Mouse (Mus musculus) C2C12 (cell line): Measurements from ENCODE around the gene Ltk. TPM values are rescaled to one million over a fixed set of nuclear protein-coding genes. Genes with fewer than 3 reads are reported as not detected.

Experiments used
- H3K27me3 ChIP-seq: one replicate; pipeline ENCODE4 v1.6.1; 2011; ENCODE audit not compliant: control insufficient read depth, insufficient read depth, insufficient read length
- H3K36me3 ChIP-seq: one replicate; pipeline ENCODE4 v1.6.1; 2011; ENCODE audit not compliant: control insufficient read depth, insufficient read depth
- H3K4me3 ChIP-seq: one replicate; pipeline ENCODE4 v1.5.1; 2011; ENCODE audit warnings: mild to moderate bottlenecking, control low read depth; ENCODE audit not compliant: poor library complexity, insufficient read depth, severe bottlenecking
- H3K79me2 ChIP-seq: one replicate; pipeline ENCODE4 v1.6.1; 2011; ENCODE audit not compliant: control insufficient read depth, insufficient read depth
- H3K79me3 ChIP-seq: one replicate; pipeline ENCODE4 v1.6.1; 2011; ENCODE audit warnings: low read depth, control low read depth
- H3ac ChIP-seq: one replicate; pipeline ENCODE3; 2011; ENCODE audit warnings: low read depth; ENCODE audit not compliant: control insufficient read depth, insufficient read length
- CEBPB ChIP-seq: IDR thresholded peaks from one replicate; pipeline ENCODE4 v1.6.1; 2011; ENCODE audit warnings: low read depth, mild to moderate bottlenecking, control low read depth, moderate library complexity
- CTCF ChIP-seq: IDR thresholded peaks from one replicate; pipeline ENCODE4 v1.5.1; 2011; ENCODE audit not compliant: control insufficient read depth, insufficient read depth, insufficient read length
- FOSL1 ChIP-seq: IDR thresholded peaks from one replicate; pipeline ENCODE4 v1.8.0; 2011; ENCODE audit warnings: mild to moderate bottlenecking, low read length; ENCODE audit not compliant: poor library complexity, insufficient read depth, severe bottlenecking
- MAX ChIP-seq: IDR thresholded peaks from one replicate; pipeline ENCODE4 v1.6.1; 2011; ENCODE audit warnings: mild to moderate bottlenecking, control low read depth
- MYOD1 ChIP-seq: IDR thresholded peaks from one replicate; pipeline ENCODE4 v1.6.1; 2011; ENCODE audit warnings: low read depth; ENCODE audit not compliant: control insufficient read depth, insufficient read length
- MYOG ChIP-seq: IDR thresholded peaks from one replicate; pipeline ENCODE4 v1.6.1; 2011; ENCODE audit not compliant: control insufficient read depth, insufficient read length; ENCODE audit errors: extremely low read depth
- USF1 ChIP-seq: IDR thresholded peaks from one replicate; pipeline ENCODE4 v1.6.1; 2011; ENCODE audit warnings: low read depth, mild to moderate bottlenecking, control low read depth, moderate library complexity
- polyA plus RNA-seq: library from polyadenylated mRNA; unstranded; fragments of >200 nt; fragmentation: generic; extraction: Trizol; gene quantifications from one replicate; pipeline ENCODE4 v1.2.1, GENCODE M21; 2012; ENCODE audit warnings: missing spikeins

Gene Ltk
- polyA plus RNA-seq, 1 experiment = 0.01 TPM

GRCm38 (mm10) chr2:119710011-119710410, 50.2 kb downstream of the Ltk start:
- no peaks in the 10 kb centered on the region for H3K79me3 ChIP-seq
- no peak overlapping the region for H3ac ChIP-seq
- no peak overlapping the region for H3K4me3 ChIP-seq
- H3K27me3 ChIP-seq = no peaks in the 10 kb centered on the region
- no peaks in the 10 kb centered on the region for H3K79me2 ChIP-seq
- peaks cover 59% of the 10 kb centered on the region for H3K36me3 ChIP-seq
- TF ChIP-seq MYOG = no peak
- no peak for TF ChIP-seq FOSL1
- TF ChIP-seq MYOD1 = no peak
- no peak for TF ChIP-seq USF1
- TF ChIP-seq CEBPB = no peak

- peaks cover 56% of the 10 kb centered on the region for H3K36me3 ChIP-seq
- H3K79me2 ChIP-seq = peaks cover 5% of the 10 kb centered on the region
- H3K4me3 ChIP-seq = no peak overlapping the region
- no peak overlapping the region for H3ac ChIP-seq
- no peaks in the 10 kb centered on the region for H3K27me3 ChIP-seq
- no peak for TF ChIP-seq USF1
- TF ChIP-seq MYOG = no peak
- TF ChIP-seq FOSL1 = no peak
- TF ChIP-seq MAX = no peak
- no peak for TF ChIP-seq CEBPB
- TF ChIP-seq MYOD1 = no peak
- no peak for TF ChIP-seq CTCF
- H3K79me3 ChIP-seq = no peaks in the 10 kb centered on the region
These were observed 52.6 kb downstream of the Ltk start for GRCm38 (mm10) chr2:119707676-119708075.

DNA sequence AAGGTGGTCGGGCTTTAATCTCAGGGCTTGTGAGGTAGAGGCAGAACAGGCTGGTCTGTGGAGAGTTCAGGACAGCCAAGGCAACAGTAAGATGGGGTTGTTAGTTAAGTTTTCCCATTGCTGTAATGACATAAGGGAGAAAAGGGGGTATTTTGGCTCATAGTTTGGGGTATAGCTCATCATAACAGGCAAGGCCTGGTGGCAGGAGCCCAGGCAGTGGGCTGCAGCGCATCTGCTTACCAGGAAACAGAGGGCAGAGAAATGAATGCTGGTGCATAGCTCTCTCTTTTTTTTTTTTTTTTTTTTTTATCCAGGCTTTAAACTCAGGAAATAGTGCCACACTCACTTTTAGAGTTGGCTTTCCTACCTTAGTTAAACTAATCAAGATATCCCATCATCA, 57.1 kb downstream of the Ltk start:
- peaks cover 9% of the 10 kb centered on the region for H3K79me2 ChIP-seq
- H3ac ChIP-seq = no peak overlapping the region
- no peaks in the 10 kb centered on the region for H3K27me3 ChIP-seq
- TF ChIP-seq CEBPB (no peak), MYOD1 (no peak), CTCF (no peak), FOSL1 (no peak), MAX (no peak), USF1 (no peak), MYOG (no peak)
- H3K36me3 ChIP-seq = peaks cover 34% of the 10 kb centered on the region
- no peak overlapping the region for H3K4me3 ChIP-seq
- H3K79me3 ChIP-seq = peaks cover 6% of the 10 kb centered on the region

Other genes with a start within 250 kb of the Ltk start
- gene Exd1, start 212.8 kb downstream of the Ltk start, polyA plus RNA-seq = 0.05 TPM
- 51.9 TPM for gene Chp1, start 212.7 kb downstream of the Ltk start, polyA plus RNA-seq
- gene Nusap1, start 142.1 kb downstream of the Ltk start, polyA plus RNA-seq = 6.5 TPM
- 9.0 TPM for gene Oip5, start 142.0 kb downstream of the Ltk start, polyA plus RNA-seq
- 13.2 TPM for gene Ndufaf1, start 97.6 kb downstream of the Ltk start, polyA plus RNA-seq
- 9.5 TPM for gene Rtf1, start 85.4 kb downstream of the Ltk start, polyA plus RNA-seq
- gene Itpka, start 18.1 kb downstream of the Ltk start, polyA plus RNA-seq = 0.21 TPM
- 14.2 TPM for gene Rpap1, start 27.1 kb upstream of the Ltk start, polyA plus RNA-seq
- gene Tyro3, start 37.3 kb upstream of the Ltk start, polyA plus RNA-seq = 9.3 TPM
- gene Mga, start 136.8 kb upstream of the Ltk start, polyA plus RNA-seq = 3.3 TPM
- gene Mapkbp1, start 212.3 kb upstream of the Ltk start, polyA plus RNA-seq = 5.4 TPM